Mouse (Mus musculus) right cerebral cortex, adult 2 months (tissue): ENCODE data around the gene Tcf12.

Experiments
- DNase-seq, 2 experiments: peaks; one replicate each; pipeline ENCODE4 v3.0.0; 2021 to 2022; ENCODE audit warnings: low spot score in 2 of 2

Gene Tcf12

DNA sequence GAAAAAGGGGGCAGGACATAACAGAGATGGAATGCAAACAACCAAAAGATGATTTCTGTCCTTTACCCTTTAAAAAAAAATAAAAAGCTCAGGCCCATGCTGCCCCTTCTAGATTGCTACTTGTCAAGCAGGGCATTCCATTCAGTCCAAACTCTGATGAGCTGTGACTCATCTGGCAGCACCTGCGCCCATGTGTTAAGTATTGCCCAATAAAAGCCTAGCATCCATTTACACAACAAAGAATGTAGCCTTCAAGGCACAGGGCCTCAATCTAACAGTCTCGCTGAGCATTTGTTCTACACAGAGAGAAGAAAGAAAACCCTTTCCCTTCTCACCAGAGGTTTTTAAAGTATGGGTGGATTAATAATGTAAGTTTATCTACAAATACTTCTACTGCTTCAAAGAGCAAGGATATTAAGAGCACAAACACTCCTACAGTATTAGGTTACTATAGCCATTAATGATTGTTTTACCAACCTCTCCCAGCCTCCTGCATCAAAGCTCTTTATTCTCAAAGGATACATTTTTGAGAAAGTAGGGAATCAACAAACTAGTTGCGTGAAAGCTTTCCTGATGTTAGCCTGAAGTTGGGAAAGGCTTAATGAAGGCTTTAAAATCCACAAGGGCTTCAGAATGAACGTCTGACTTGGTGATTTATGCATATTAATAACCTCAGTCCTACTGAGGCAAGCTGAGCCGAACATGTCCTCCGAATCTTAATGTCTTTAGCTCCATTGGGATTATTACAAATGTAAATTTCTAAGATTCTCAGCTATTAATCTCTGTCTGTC, 195.6 kb downstream of the Tcf12 start:
- no peak for DNase-seq

DNA sequence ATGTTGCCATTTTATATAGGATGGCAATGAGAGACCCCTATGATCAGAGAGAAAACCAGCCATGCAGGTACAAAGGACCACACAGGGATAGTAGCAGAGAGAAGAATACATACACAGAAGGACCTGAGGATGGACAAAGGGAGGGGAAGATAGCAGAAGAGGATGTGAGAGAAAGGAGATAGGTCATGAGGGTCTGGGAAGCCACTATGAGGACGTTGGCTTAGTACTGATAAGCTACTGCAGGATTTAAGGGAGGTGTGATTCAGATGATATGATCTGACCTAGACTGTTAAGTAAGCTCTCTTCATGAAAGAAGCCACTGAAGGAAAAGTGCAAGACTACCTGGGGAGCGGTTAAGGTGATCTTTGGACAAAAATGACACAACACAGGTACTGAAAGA, 205.1 kb downstream of the Tcf12 start:
- no peak for DNase-seq

DNA sequence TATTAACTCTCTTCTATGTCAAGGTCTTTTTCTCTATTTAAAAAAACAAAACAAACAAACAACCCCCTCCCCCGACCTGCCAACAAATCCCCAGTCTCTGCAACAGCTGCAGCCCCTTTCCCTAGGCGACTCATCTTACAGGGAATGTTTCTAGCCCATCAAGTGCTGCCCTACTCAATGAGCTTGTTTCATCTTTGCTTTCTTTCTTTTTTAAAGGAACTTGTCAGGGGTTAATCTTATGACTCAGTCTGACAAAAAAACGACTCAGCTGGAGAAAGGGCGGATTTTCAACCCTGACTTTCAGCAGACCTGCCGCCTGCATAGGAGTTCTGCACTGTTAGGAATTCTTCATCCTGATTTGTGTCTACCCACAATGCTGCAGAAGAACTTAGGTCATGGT, 212.8 kb downstream of the Tcf12 start:
- DNase-seq = no peak

DNA sequence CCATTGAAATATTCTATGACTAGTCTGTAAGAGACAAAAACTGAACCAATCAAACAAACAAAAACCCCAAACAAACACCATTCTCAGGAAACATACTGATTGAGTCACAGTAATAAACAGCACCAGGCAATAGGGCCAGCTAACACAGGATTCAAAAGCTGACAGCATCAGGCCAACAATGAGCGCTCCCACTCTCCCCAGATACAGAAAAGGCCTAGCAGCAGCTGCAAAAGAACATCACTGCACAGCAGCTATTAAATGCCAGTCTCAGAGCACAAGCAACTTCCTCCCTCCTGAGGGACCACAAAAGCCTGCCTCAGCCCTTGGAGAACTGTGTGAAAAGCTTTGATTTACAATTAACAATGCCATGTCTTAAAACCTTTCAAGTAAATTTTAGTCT, 214.3 kb downstream of the Tcf12 start:
- DNase-seq = peak; percentile 10 to 19

DNA sequence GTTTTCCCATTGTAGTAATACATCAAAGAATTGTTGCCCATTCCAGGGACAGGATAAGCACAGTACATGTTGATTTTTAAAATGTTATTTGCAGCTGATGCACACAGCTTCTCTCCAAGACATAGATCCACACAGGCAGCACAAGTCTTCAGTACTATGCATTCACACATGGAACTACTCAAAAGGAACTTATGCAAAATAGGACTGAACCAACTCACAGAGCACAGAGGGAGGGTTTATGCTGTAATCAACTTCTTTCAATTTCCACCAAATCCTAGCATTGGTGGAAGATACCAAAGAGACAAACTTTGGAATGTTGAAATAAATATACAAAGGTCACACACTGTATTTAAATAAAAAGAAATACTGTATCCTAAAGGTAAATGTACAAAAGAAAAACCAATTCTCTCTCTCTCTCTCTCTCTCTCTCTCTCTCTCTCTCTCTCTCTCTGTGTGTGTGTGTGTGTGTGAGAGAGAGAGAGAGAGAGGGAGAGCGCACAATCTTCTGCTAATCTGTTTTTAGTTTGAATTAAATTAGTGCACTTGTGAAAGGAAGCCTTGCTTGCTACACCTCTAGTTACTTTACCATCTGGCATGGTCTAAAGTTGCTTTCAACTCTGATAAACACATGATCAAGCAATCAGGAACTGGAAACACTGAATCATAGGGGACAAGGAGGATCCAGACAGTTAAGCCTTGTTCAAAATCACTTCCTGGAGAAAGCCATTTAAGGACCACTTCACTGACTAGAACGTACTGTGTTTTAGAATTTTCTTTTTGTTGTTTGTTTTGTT, 215.5 kb downstream of the Tcf12 start:
- DNase-seq = no peak

GRCm38 (mm10) chr9:71895291-71895690, 216.4 kb downstream of the Tcf12 start:
- DNase-seq = no peak

GRCm38 (mm10) chr9:71894943-71895286, 216.8 kb downstream of the Tcf12 start:
- no peak for DNase-seq

DNA sequence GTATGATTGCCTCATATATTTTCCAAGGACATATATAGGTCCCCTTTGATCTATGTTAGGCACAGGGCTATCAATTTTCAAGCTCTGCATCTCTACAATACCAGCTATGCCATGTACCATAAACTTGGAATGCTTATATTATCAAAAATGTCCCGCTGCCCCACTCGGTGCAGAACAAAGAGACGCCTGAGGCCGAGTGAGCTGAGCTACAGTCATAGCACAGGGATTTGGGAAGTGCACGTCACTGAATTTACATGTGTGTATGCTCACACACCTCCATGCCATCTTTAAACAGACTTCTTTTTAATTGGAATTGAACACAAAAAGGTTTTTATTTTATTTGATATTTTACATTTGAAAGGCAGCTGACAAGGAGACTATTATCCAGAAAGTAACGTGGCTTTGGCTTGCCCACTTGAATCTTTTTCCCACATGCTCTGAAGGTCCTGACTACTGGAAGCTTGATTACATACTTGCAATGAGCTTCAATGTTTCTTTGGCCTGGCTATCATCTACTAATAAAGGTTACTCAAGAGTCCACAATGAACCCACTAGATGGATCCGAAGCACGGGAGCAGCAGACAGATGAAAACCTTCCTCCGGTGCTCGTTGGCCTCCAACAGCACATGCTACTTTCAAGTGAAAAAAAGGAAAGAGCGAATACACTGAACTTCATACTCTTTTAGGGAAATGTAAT, 217.3 kb downstream of the Tcf12 start:
- DNase-seq = no peak

DNA sequence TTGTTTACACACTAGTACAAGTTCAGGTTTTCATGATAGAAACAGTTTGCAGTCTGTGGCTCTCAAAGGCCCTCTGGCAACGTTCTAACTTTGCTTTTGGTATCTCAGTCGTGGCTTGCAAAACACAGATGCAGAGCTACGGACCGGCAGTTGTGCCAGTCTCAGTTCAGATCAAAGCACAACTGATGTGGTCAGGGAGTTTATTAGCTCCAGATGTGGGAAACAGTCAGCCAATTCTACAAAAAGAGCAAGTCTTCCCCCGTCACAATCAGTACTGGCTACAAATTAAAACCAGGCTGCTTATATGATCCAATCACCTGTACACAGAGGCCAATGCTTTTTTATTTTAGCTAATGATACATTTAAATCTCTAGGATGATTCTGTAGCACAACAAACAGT, 223.2 kb downstream of the Tcf12 start:
- DNase-seq = no peak

- DNase-seq = no peak
Measured at GRCm38 (mm10) chr9:71880629-71881028, 231.0 kb downstream of the Tcf12 start.

GRCm38 (mm10) chr9:71879972-71880371, 231.7 kb downstream of the Tcf12 start:
- DNase-seq = no peak

GRCm38 (mm10) chr9:71879415-71879814, 232.3 kb downstream of the Tcf12 start:
- DNase-seq = no peak

- no peak for DNase-seq
Measured at GRCm38 (mm10) chr9:71877867-71878266, 233.8 kb downstream of the Tcf12 start.

- no peak for DNase-seq
Measured at GRCm38 (mm10) chr9:71874761-71875160, 236.9 kb downstream of the Tcf12 start.

GRCm38 (mm10) chr9:71874035-71874572, 237.6 kb downstream of the Tcf12 start:
- no peak for DNase-seq

DNA sequence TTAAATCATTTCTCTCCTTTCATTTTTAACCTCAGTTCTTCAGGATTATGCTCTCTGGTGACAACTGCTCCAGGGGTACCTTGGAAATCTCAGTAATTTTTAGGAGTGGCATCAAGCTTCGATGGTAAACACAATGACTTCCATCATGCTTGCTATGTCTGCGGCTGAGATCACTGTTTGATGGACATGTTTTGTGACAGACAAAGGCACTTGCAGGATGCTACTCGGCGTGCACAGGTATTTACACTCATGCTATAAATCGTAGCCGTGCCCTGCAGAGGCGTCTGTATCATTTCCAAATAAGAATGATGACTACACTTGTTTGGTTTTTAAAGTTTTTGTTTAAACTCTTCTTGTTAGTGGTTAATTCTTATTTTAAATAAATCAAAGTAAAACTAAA, 248.3 kb downstream of the Tcf12 start:
- DNase-seq = no peak

GRCm38 (mm10) chr9:71861629-71862028, 250.0 kb downstream of the Tcf12 start:
- no peak for DNase-seq

- no peak for DNase-seq
Measured at GRCm38 (mm10) chr9:71857926-71858325, 253.7 kb downstream of the Tcf12 start.

GRCm38 (mm10) chr9:71853904-71854303, 257.8 kb downstream of the Tcf12 start:
- DNase-seq = no peak

DNA sequence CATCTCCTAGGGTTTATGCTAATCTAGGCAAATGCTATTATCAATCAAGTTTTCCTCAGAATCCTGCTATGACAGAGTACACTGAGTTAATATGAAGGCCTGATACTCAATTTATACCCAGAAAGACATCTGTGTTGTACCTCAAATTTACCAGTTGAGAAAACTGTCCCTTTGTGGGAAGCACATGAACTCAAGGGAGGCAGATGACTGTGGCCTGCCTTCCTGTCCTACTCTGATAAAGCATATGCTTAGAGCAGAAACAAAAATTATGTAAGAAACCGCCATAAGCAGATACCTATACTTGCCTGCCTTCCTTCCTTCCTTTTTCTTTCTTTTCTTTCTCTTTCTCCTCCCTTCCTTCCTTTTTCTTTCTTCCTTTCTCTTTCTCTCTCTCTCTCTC, 261.4 kb downstream of the Tcf12 start:
- no peak for DNase-seq

DNA sequence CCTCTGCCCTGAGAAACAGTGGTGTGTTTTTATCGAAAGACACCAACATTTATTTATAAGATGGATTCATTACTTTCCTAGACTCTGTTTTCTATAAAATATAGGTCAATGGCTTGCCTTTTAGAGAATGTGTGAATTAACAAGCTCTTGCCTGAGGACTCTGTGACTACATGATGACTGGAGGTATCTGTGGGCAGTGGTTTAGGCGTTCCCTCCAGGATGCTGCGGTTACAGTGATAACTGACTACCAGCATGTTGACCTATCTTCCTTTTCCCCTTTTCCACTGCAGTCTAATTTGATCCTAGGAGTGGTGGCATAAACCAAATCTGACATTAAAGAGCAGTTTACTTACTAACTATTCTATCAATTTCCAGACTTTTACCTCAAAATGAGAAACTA, 263.3 kb downstream of the Tcf12 start:
- no peak for DNase-seq

GRCm38 (mm10) chr9:71847921-71848320, 263.8 kb downstream of the Tcf12 start:
- DNase-seq = no peak
